Mouse (Mus musculus) heart, adult 2 months (tissue): ENCODE measurements around the gene Adamts16. TPM values are rescaled to one million over a fixed set of nuclear protein-coding genes. Genes with fewer than 3 reads are reported as not detected.

Experiments used
- DNase-seq, 2 experiments: peaks; one replicate each; pipeline ENCODE4 v3.0.0; 2021
- H3K27ac ChIP-seq: fragments of 200-600 bp; 2 replicates; pipeline ENCODE4 v1.8.1; 2022
- H3K27me3 ChIP-seq: fragments of 200-500 bp; 2 replicates; pipeline ENCODE4 v1.6.1; 2012; ENCODE audit warnings: mild to moderate bottlenecking, low read length, inconsistent platforms, mixed read lengths; ENCODE audit not compliant: control insufficient read depth, insufficient read depth
- H3K36me3 ChIP-seq: fragments of 200-500 bp; 2 replicates; pipeline ENCODE4 v1.6.1; 2012; ENCODE audit warnings: low read length, inconsistent platforms; ENCODE audit not compliant: control insufficient read depth, insufficient read depth
- H3K4me1 ChIP-seq: fragments of 200-500 bp; 2 replicates; pipeline ENCODE4 v1.6.1; 2011; ENCODE audit warnings: low read length; ENCODE audit not compliant: control insufficient read depth, insufficient read depth
- H3K4me3 ChIP-seq: fragments of 200-600 bp; 2 replicates; pipeline ENCODE4 v1.8.1; 2022
- H3K79me2 ChIP-seq: fragments of 200-500 bp; replicated peaks from 2 replicates; pipeline ENCODE4 v1.6.1; 2012; ENCODE audit warnings: mild to moderate bottlenecking, inconsistent platforms, low read length, moderate library complexity, mixed read lengths; ENCODE audit not compliant: control insufficient read depth, insufficient read depth
- H3K9ac ChIP-seq: fragments of 200-500 bp; 2 replicates; pipeline ENCODE4 v1.6.1; 2012; ENCODE audit warnings: low read depth, mild to moderate bottlenecking, control low read depth, inconsistent platforms, low read length, mixed read lengths
- CTCF ChIP-seq: fragments of 200-600 bp; IDR thresholded peaks from 2 replicates; pipeline ENCODE4 v1.8.1; 2022; ENCODE audit warnings: antibody characterized with exemption, mild to moderate bottlenecking, moderate library complexity
- EP300 ChIP-seq: fragments of 200-500 bp; IDR thresholded peaks from 2 replicates; pipeline ENCODE4 v1.6.1; 2011; ENCODE audit warnings: low read depth, low read length, control low read depth; ENCODE audit not compliant: insufficient read depth
- POLR2A ChIP-seq: fragments of 200-500 bp; IDR thresholded peaks from 2 replicates; pipeline ENCODE4 v1.6.1; 2011; ENCODE audit warnings: mild to moderate bottlenecking, low read depth, low read length, control low read depth; ENCODE audit not compliant: insufficient read depth
- WGBS: fragments of 180-500 bp; shearing (Covaris S2); methylation state at CpG from one replicate; pipeline ENCODE4 v1.1.7; 2018; 5-methylcytosine and 5-hydroxymethylcytosine counted together
- intact Hi-C: fragments of 180-260 bp; cut with DNase I; formaldehyde crosslinking; loops from one replicate; pipeline ENCODE4 v1.15.1; 2025
- polyA plus RNA-seq: library from polyadenylated mRNA; depleted of rRNA; stranded (reverse); fragments of >200 nt; gene quantifications from 2 replicates; pipeline ENCODE4 v1.2.3, GENCODE M21; 2012
- total RNA-seq, 2 experiments: library from RNA; stranded (reverse); gene quantifications; 2 replicates each; pipeline ENCODE4 v1.2.3; 2021

Adamts16 gene
- total and polyA plus RNA-seq, 3 experiments = 0.04 TPM; not detected in 2

DNA sequence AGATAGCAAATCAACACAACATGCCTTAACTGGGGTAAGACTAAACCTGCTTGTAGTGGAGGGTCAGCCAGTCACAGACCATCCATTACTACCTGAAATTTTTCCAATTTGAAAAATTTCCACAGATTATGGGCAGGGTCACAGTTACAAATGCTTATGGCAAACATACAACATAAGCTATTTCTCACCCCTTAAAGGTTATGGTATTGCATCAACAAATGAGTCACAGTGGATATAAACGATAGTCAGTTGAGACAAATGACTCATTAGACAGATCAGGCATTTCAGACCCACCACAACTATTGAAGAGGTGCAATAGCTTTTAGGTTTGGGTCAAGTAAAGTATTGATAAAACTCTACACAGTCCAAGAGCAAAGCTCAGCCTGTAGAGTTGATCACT, 107.7 kb downstream of the Adamts16 start:
- intact Hi-C loops = no loop called here
- TF ChIP-seq CTCF (no peak), POLR2A (no peak), EP300 (no peak)
- no peaks in the 10 kb centered on the region for H3K27me3 ChIP-seq
- no peaks in the 10 kb centered on the region for H3K36me3 ChIP-seq
- H3K27ac ChIP-seq = no peak overlapping the region
- H3K4me1 ChIP-seq = no peaks in the 10 kb centered on the region
- no peak overlapping the region for H3K4me3 ChIP-seq
- 75% methylated on average over 1 of the region's 1 CpGs for WGBS
- no peak for DNase-seq
- no peaks in the 10 kb centered on the region for H3K79me2 ChIP-seq
- H3K9ac ChIP-seq = no peak overlapping the region

DNA sequence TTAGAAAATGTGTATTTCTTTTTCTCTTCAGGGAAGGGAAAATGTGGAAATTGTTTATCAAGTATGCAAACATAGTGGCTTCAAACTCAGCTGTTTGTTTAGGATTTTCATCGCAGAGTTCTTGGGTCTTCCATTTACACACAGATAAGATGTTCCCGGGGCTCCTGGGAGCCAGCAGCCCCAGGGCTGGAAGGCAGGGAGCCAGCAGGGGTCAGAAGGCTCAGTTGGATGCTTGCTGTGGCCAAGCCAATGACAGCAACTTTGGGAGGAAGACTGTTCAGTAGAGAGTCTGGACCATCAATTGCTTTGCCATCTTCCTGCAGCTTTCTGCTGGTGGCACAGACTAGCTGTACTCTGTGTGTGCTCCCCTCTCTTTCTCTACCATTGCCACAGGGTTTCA, 108.4 kb downstream of the Adamts16 start:
- Histone ChIP-seq H3K27me3 (no peaks in the 10 kb centered on the region), H3K79me2 (no peaks in the 10 kb centered on the region), H3K4me3 (no peak overlapping the region), H3K4me1 (no peaks in the 10 kb centered on the region), H3K27ac (no peak overlapping the region), H3K36me3 (no peaks in the 10 kb centered on the region), H3K9ac (no peak overlapping the region)
- intact Hi-C loops = no loop called here
- 25% methylated on average over 2 of the region's 2 CpGs for WGBS
- TF ChIP-seq EP300 (no peak), POLR2A (no peak), CTCF (no peak)
- DNase-seq = peak; percentile 41 to 44

DNA sequence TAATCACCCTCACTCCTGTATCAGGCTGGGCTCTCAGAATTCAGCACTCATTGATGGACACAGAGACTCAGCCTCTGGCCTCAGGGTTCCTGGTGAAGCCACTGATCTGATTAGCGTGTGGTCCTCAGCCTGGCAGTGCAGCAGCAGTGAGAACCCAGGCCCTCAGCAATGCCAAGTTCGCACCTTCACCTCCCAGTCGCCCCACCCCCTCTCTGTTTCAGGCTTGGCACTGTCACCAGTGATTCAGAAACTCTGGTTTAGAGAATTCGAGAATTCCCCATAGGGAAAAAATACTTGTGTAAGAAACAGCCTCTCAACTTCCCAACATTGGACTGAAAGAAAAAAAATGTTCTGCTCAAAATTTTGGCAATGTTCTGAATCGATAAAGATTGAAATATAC, 108.8 kb downstream of the Adamts16 start:
- 61% methylated on average over 5 of the region's 5 CpGs for WGBS
- no peak for DNase-seq

DNA sequence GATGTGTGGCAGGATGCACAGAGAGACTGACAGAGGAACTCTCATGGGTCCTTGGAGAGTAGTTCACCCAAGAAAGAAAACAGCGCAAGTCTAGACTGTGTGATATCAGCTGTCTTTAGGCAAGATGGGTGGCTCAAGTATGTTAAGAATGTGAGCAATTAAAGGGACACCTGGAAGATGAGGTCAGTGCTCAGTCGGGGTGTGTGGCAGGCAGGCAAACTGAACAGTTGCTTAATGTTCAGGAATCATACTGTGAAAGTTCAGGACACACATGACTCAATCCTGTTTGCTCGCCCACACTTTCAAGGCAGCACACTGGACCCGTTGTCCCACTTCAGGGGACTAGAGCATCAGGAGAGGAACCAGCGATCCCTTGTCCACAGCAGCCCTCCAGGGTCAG, 110.3 kb downstream of the Adamts16 start:
- 62% methylated on average over 5 of the region's 5 CpGs for WGBS
- no peaks in the 10 kb centered on the region for H3K36me3 ChIP-seq
- no peak overlapping the region for H3K4me3 ChIP-seq
- intact Hi-C loops = no loop called here
- TF ChIP-seq EP300 (no peak), CTCF (no peak), POLR2A (no peak)
- H3K4me1 ChIP-seq = no peaks in the 10 kb centered on the region
- no peak for DNase-seq
- H3K27ac ChIP-seq = no peak overlapping the region
- H3K79me2 ChIP-seq = no peaks in the 10 kb centered on the region
- no peaks in the 10 kb centered on the region for H3K27me3 ChIP-seq
- no peak overlapping the region for H3K9ac ChIP-seq

More for the DNA sequence above, 108.8 kb downstream of the Adamts16 start:
- H3K4me1 ChIP-seq = no peaks in the 10 kb centered on the region
- no peak overlapping the region for H3K9ac ChIP-seq
- no peak overlapping the region for H3K4me3 ChIP-seq
- no peaks in the 10 kb centered on the region for H3K27me3 ChIP-seq
- TF ChIP-seq CTCF (no peak), EP300 (no peak), POLR2A (no peak)
- intact Hi-C loops = no loop called here
- no peak overlapping the region for H3K27ac ChIP-seq
- H3K79me2 ChIP-seq = no peaks in the 10 kb centered on the region
- H3K36me3 ChIP-seq = no peaks in the 10 kb centered on the region

DNA sequence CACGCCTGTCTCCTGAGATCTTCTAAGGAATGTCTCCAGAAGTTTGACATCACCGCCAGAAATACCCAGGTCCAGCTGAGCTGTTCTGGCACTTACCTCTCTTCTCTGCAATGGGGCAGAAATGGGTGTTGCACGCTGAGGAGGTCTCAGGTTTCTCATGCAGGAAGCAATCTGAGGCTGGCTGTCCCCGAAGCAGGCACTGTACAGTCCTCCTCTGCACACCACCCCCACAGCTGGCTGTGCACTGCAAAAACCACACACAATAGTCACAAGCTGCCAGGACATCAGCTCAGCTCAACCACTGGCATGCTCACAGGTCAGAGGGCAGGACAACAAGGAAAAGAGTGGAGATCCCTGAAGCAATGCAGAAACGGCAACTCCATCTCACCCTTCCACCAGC, 111.6 kb downstream of the Adamts16 start:
- intact Hi-C loops = no loop called here
- H3K4me3 ChIP-seq = no peak overlapping the region
- 55% methylated on average over 5 of the region's 5 CpGs for WGBS
- H3K4me1 ChIP-seq = no peaks in the 10 kb centered on the region
- H3K79me2 ChIP-seq = no peaks in the 10 kb centered on the region
- H3K9ac ChIP-seq = no peak overlapping the region
- H3K36me3 ChIP-seq = no peaks in the 10 kb centered on the region
- no peaks in the 10 kb centered on the region for H3K27me3 ChIP-seq
- TF ChIP-seq EP300 (no peak), POLR2A (no peak), CTCF (no peak)
- H3K27ac ChIP-seq = no peak overlapping the region
- peak in 1 of 2 experiments; percentile 6 for DNase-seq

DNA sequence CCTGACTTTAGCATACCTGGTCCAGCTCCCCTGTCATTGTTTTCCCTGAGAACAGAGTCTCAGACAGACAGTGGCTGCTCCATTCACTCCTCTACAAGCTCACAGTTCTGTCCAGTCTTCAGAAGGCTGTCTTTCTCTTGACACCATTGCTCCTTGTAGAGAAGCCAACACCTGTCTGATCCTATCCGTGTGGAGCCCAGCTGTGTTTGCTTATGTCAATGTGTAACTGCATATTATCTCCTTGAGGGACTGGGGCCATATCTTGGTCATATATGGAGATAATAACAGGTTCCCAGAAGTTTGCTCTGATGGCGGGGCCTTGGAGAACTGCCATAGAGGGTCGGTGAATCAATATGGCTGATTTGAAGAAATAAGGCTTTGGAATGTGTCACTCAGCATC, 115.4 kb downstream of the Adamts16 start:
- Histone ChIP-seq H3K79me2 (no peaks in the 10 kb centered on the region), H3K4me3 (no peak overlapping the region), H3K27me3 (no peaks in the 10 kb centered on the region), H3K4me1 (no peaks in the 10 kb centered on the region), H3K36me3 (no peaks in the 10 kb centered on the region), H3K9ac (no peak overlapping the region), H3K27ac (no peak overlapping the region)
- TF ChIP-seq CTCF = no peak
- TF ChIP-seq EP300 = no peak
- TF ChIP-seq POLR2A = no peak
- intact Hi-C loops = no loop called here
- WGBS = 83% methylated on average over 3 of the region's 3 CpGs
- DNase-seq = no peak

DNA sequence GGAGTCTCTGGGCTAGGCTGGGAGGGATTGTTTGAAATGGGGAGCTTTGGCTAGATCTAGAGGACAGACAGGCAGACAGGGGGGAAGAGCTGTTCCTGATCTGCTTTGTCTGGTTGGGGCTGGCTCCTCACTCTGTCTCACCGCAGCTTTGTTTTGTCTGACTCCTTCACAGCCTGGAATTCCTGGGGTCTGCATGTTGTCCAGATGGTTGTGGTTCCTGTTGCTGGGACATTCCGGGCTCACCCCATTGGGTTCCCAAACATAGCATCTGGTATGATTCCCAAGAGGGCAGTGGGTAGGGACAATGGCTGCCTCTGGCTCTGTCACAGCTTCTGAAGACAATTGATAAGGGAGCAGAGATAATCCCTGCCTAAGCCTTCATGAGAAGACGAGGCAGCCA, 117.0 kb downstream of the Adamts16 start:
- H3K4me1 ChIP-seq = no peaks in the 10 kb centered on the region
- no peak overlapping the region for H3K27ac ChIP-seq
- DNase-seq = no peak
- no peak for TF ChIP-seq CTCF
- TF ChIP-seq EP300 = no peak
- no peak for TF ChIP-seq POLR2A
- no peaks in the 10 kb centered on the region for H3K79me2 ChIP-seq
- WGBS = 24% methylated on average over 3 of the region's 3 CpGs
- H3K9ac ChIP-seq = no peak overlapping the region
- H3K27me3 ChIP-seq = 0 out of 2 replicates have a peak, but pooled peaks cover 1% of the 10 kb centered on the region
- no peaks in the 10 kb centered on the region for H3K36me3 ChIP-seq
- no peak overlapping the region for H3K4me3 ChIP-seq
- intact Hi-C loops = no loop called here
